Mouse (Mus musculus): ENCODE measurements around the gene Tspo.
A peak's percentile ranks its signal among the peaks of the same experiment; 100 is the strongest.

The Tspo gene

GRCm38 (mm10) chr15:83563327-83563856 lies at the start of gene Tspo, which contains the start of gene Mcat:
Gene Tspo (plus strand): TSS chr15:83563592.
Gene Mcat (minus strand): TSS chr15:83563787.
- peak; percentile 83 to 87 for DNase-seq

GRCm38 (mm10) chr15:83515018-83515417 lies 48.4 kb upstream of the Tspo start:
- no peak for DNase-seq

GRCm38 (mm10) chr15:83518215-83519048 lies 45.0 kb upstream of the Tspo start:
- peak; percentile 51 to 75 for DNase-seq

GRCm38 (mm10) chr15:83520861-83521382 lies 42.5 kb upstream of the Tspo start:
- DNase-seq: no peak

- DNase-seq: no peak
These were observed 40.2 kb upstream of the Tspo start for GRCm38 (mm10) chr15:83523196-83523595.

GRCm38 (mm10) chr15:83523638-83524332 lies 39.6 kb upstream of the Tspo start:
- no peak for DNase-seq

- DNase-seq: no peak
These were observed 39.1 kb upstream of the Tspo start for GRCm38 (mm10) chr15:83524333-83524729.

GRCm38 (mm10) chr15:83526424-83527091 lies 36.8 kb upstream of the Tspo start, which contains the start of gene Bik:
Gene Bik (plus strand): TSS chr15:83526862.
- DNase-seq: peak; percentile 72 to 82

- no peak for DNase-seq
These were observed 36.3 kb upstream of the Tspo start for GRCm38 (mm10) chr15:83527092-83527437.

- peak; percentile 28 to 61 for DNase-seq
These were observed 35.6 kb upstream of the Tspo start for GRCm38 (mm10) chr15:83527747-83528146.

GRCm38 (mm10) chr15:83528892-83529291 lies 34.5 kb upstream of the Tspo start:
- DNase-seq: no peak

- peak; percentile 49 to 55 for DNase-seq
These were observed 33.6 kb upstream of the Tspo start for GRCm38 (mm10) chr15:83529765-83530164.

- DNase-seq: peak; percentile 80 to 88
These were observed 33.2 kb upstream of the Tspo start for GRCm38 (mm10) chr15:83530233-83530632.

- DNase-seq: peak in 1 of 2 experiments; percentile 63
These were observed 32.7 kb upstream of the Tspo start for GRCm38 (mm10) chr15:83530688-83531087.

GRCm38 (mm10) chr15:83531961-83532469 lies 31.4 kb upstream of the Tspo start:
- no peak for DNase-seq

GRCm38 (mm10) chr15:83532606-83533005 lies 30.8 kb upstream of the Tspo start:
- DNase-seq: no peak

- DNase-seq: peak; percentile 59 to 71
These were observed 28.2 kb upstream of the Tspo start for GRCm38 (mm10) chr15:83534960-83535889.

GRCm38 (mm10) chr15:83535890-83536231 lies 27.5 kb upstream of the Tspo start:
- no peak for DNase-seq

GRCm38 (mm10) chr15:83538855-83539254 lies 24.5 kb upstream of the Tspo start:
- no peak for DNase-seq

- peak; percentile 68 to 70 for DNase-seq
These were observed 23.5 kb upstream of the Tspo start for GRCm38 (mm10) chr15:83539905-83540304.

GRCm38 (mm10) chr15:83541647-83542287 lies 21.6 kb upstream of the Tspo start:
- peak; percentile 61 to 70 for DNase-seq

All from lung, adult 18-20 months (tissue).